Mouse (Mus musculus) megakaryocyte-erythroid progenitor cell, adult 5 weeks (primary cell): ENCODE data around the gene Ccdc97. TPM values are rescaled to one million over a fixed set of nuclear protein-coding genes. Genes with fewer than 3 reads are reported as not detected.

ENCODE experiments used
- polyA plus RNA-seq: library from polyadenylated mRNA; stranded (reverse); fragments of >175 nt; gene quantifications from 2 replicates; pipeline ENCODE4 v1.2.3, GENCODE M21; 2012

Ccdc97 gene
- 84.5 and 100 TPM in 2 replicates for polyA plus RNA-seq

GRCm38 (mm10) chr7:25718788-25719417 lies at the start of gene Ccdc97:
TSS of gene Ccdc97 (minus strand) at chr7:25719088.

GRCm38 (mm10) chr7:25754738-25755467 lies 36.0 kb upstream of the Ccdc97 start, which contains the start of gene Hnrnpul1:
TSS of gene Hnrnpul1 (minus strand) at chr7:25754757.

DNA sequence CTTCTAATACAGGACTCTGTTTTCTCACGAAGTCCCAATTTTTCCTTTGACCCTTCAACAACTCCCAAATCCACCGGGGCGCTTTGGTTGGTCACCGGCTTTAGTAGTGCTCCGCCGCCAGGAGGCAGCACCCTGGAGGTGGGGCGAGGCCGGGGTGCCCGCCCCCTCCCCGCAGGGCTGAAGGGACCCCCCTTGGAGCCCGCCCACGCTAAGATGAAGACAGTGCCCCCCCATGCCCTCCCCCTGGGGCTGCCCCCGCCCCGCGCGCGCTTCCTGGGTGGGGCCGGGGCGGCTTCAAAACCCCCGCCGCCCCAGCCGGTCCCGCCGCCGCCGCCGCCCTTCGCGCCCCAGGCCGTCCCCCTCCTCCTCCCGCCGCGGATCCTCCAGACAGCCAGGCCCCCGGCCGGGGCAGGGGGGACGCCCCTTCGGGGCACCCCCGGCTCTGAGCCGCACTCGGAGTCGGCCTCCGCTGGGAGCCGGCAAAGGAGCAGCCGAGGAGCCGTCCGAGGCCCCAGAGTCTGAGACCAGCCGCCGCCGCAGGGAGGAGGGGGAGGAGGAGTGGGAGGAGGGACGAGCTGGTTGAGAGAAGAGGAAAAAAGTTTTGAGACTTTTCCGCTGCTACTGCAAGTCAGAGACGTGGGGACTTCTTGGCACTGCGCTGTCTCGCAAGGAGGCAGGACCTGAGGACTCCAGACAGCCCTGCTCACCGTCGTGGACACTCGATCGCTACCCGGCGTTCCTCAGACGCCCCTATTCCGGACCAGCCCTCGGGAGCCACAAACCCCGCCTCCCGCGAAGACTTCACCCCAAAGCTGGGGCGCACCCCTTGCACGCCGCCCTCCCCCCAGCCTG lies 32.0 kb downstream of the Ccdc97 start, which contains the start of gene Tgfb1:
Tgfb1 (plus strand) TSS at position 323 of the 852 bp plus-strand sequence.

GRCm38 (mm10) chr7:25680514-25681258 lies 38.2 kb downstream of the Ccdc97 start, which contains the start of gene B9d2:
TSS of gene B9d2 (plus strand) at chr7:25680780.

DNA sequence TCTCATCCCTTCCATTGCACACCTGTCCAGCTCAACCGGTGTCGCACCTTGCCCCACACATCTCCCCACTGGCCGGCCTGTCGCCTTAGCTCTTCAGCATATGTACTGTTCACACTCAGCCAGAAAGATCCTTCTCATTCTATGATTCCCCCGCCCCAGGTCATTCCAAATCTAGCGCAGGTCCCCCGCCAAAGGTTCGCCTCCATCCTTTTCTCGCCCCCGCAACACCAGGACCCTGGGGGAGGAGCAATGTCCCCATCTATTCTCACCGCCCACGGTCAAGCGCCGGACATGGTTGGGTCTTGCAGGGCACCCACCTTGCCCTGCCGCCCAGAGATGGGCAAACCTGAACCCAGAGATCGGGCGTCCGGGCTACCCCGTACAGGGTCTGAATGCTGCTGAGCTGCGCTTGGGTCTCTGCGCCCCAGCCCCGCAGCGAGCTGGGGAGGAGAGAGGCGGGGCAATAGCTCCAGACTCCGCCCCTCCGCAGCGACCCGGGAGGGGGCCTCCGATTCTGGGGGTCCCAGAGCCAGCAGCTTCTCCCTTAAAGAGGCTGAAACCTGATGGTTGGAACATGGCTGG lies 44.1 kb downstream of the Ccdc97 start, which contains the start of gene Tmem91:
Tmem91 (minus strand) TSS at position 448 of the 582 bp plus-strand sequence.

Other genes starting within 250 kb of the Ccdc97 start
- gene Ceacam1, start 241.5 kb downstream of the Ccdc97 start, polyA plus RNA-seq, result 3.6 and 5.0 TPM in 2 replicates
- gene Ceacam2, start 179.2 kb downstream of the Ccdc97 start, polyA plus RNA-seq, result 0.04 TPM in 1 of 2 replicates, not detected in the other
- gene Erich4, start 103.2 kb downstream of the Ccdc97 start, polyA plus RNA-seq, result not detected in 2 replicates
- gene Dmac2, start 99.7 kb downstream of the Ccdc97 start, polyA plus RNA-seq, result 46.7 and 53.3 TPM in 2 replicates
- 23.4 and 41.7 TPM in 2 replicates for gene B3gnt8, start 92.4 kb downstream of the Ccdc97 start, polyA plus RNA-seq
- gene Bckdha, start 60.1 kb downstream of the Ccdc97 start, polyA plus RNA-seq, result 101 TPM in 2 replicates
- 342 and 378 TPM in 2 replicates for gene Exosc5, start 59.9 kb downstream of the Ccdc97 start, polyA plus RNA-seq
- 0.66 and 0.83 TPM in 2 replicates for gene Tmem91, start 43.9 kb downstream of the Ccdc97 start, polyA plus RNA-seq
- gene B9d2, start 38.3 kb downstream of the Ccdc97 start, polyA plus RNA-seq, result 95.6 and 108 TPM in 2 replicates
- 1,389 and 1,401 TPM in 2 replicates for gene Tgfb1, start 32.1 kb downstream of the Ccdc97 start, polyA plus RNA-seq
- gene Hnrnpul1, start 35.7 kb upstream of the Ccdc97 start, polyA plus RNA-seq, result 270 and 280 TPM in 2 replicates
- 2.4 TPM in 2 replicates for gene Axl, start 69.6 kb upstream of the Ccdc97 start, polyA plus RNA-seq
- gene Cyp2s1, start 97.8 kb upstream of the Ccdc97 start, polyA plus RNA-seq, result 0.13 and 0.26 TPM in 2 replicates
- gene Cyp2b10, start 178.5 kb upstream of the Ccdc97 start, polyA plus RNA-seq, result not detected in 2 replicates